Mouse (Mus musculus) MEL (cell line): ENCODE results near the gene Tmem59l. TPM values are rescaled to one million over a fixed set of nuclear protein-coding genes. Genes with fewer than 3 reads are reported as not detected.

ENCODE experiments used
- DNase-seq: peaks from one replicate; pipeline ENCODE4 v3.0.0; 2011; ENCODE audit warnings: low read depth, low spot score
- H3K27ac ChIP-seq: 2 replicates; pipeline ENCODE4 v1.5.1; 2012; ENCODE audit warnings: low read depth, mild to moderate bottlenecking, control low read depth, low read length, moderate library complexity; ENCODE audit not compliant: control insufficient read depth
- H3K27me3 ChIP-seq, 2 experiments: fragments of 150-350 bp in 1 of 2; sonication (generic) in 1 of 2; 2 replicates each; pipeline ENCODE4 v1.6.1; 2012; ENCODE audit warnings: low read length in 2 of 2, mild to moderate bottlenecking in 2 of 2, improper control_type of control experiment in 1 of 2, moderate library complexity in 1 of 2; ENCODE audit not compliant: insufficient read depth in 2 of 2, control insufficient read depth in 1 of 2
- H3K36me3 ChIP-seq, 2 experiments: 2 replicates each; pipeline ENCODE4 v1.6.1; 2012 to 2014; ENCODE audit warnings: low read length in 2 of 2, improper control_type of control experiment in 1 of 2, inconsistent platforms in 1 of 2, mild to moderate bottlenecking in 1 of 2; ENCODE audit not compliant: insufficient read depth in 2 of 2, control insufficient read depth in 1 of 2
- H3K4me1 ChIP-seq, 2 experiments: fragments of 150-350 bp in 1 of 2; sonication (generic) in 1 of 2; 2 replicates each; pipeline ENCODE4 v1.6.1; 2012; ENCODE audit warnings: low read length in 2 of 2, improper control_type of control experiment in 1 of 2, mild to moderate bottlenecking in 1 of 2; ENCODE audit not compliant: insufficient read depth in 2 of 2, control insufficient read depth in 1 of 2
- H3K4me3 ChIP-seq, 2 experiments: fragments of 150-350 bp in 1 of 2; sonication (generic) in 1 of 2; 2 replicates each; pipeline ENCODE4 v1.5.1; 2012; ENCODE audit warnings: low read depth in 2 of 2, low read length in 2 of 2, mild to moderate bottlenecking in 2 of 2, moderate library complexity in 2 of 2, control low read depth in 1 of 2, improper control_type of control experiment in 1 of 2; ENCODE audit not compliant: control insufficient read depth in 1 of 2, insufficient read depth in 1 of 2
- H3K79me2 ChIP-seq: 2 replicates; pipeline ENCODE4 v1.6.1; 2012; ENCODE audit warnings: mild to moderate bottlenecking, low read length, moderate library complexity; ENCODE audit not compliant: control insufficient read depth, poor library complexity, insufficient read depth
- H3K9ac ChIP-seq: 2 replicates; pipeline ENCODE4 v1.6.1; 2012; ENCODE audit warnings: low read depth, mild to moderate bottlenecking, control low read depth, low read length, moderate library complexity; ENCODE audit not compliant: control insufficient read depth, poor library complexity, severe bottlenecking
- H3K9me3 ChIP-seq: fragments of 150-350 bp; sonication (generic); replicated peaks from 2 replicates; pipeline ENCODE4 v1.6.1; 2012; ENCODE audit warnings: mild to moderate bottlenecking, low read length, improper control_type of control experiment, moderate library complexity; ENCODE audit not compliant: insufficient read depth
- E2F4 ChIP-seq: IDR thresholded peaks from 2 replicates; pipeline ENCODE4 v1.6.1; 2011; ENCODE audit warnings: low read depth, low read length, improper control_type of control experiment, borderline replicate concordance
- GABPA ChIP-seq: IDR thresholded peaks from 2 replicates; pipeline ENCODE4 v1.6.1; 2012; ENCODE audit warnings: low read depth, mild to moderate bottlenecking, inconsistent platforms, low read length, improper control_type of control experiment, moderate library complexity
- GATA1 ChIP-seq: IDR thresholded peaks from 2 replicates; pipeline ENCODE4 v1.6.1; 2011; ENCODE audit warnings: low read depth, low read length, improper control_type of control experiment
- HCFC1 ChIP-seq: IDR thresholded peaks from 2 replicates; pipeline ENCODE4 v1.6.1; 2012; ENCODE audit warnings: low read depth, mild to moderate bottlenecking, inconsistent platforms, low read length, improper control_type of control experiment, moderate library complexity
- JUND ChIP-seq: IDR thresholded peaks from 2 replicates; pipeline ENCODE4 v1.6.1; 2011; ENCODE audit warnings: low read depth, mild to moderate bottlenecking, improper control_type of control experiment, low read length
- KAT2A ChIP-seq: conservative IDR thresholded peaks from 2 replicates; pipeline ENCODE4 v1.6.1; 2012; ENCODE audit warnings: low read depth, low read length, improper control_type of control experiment, inconsistent platforms
- MAFK ChIP-seq: IDR thresholded peaks from 2 replicates; pipeline ENCODE4 v1.6.1; 2011; ENCODE audit warnings: low read depth, mild to moderate bottlenecking, low read length, improper control_type of control experiment, borderline replicate concordance
- MAZ ChIP-seq: IDR thresholded peaks from 2 replicates; pipeline ENCODE4 v1.6.1; 2012; ENCODE audit warnings: low read depth, mild to moderate bottlenecking, inconsistent platforms, low read length, improper control_type of control experiment
- MXI1 ChIP-seq: IDR thresholded peaks from 2 replicates; pipeline ENCODE4 v1.6.1; 2011; ENCODE audit warnings: mild to moderate bottlenecking, low read depth, low read length, improper control_type of control experiment
- MYB ChIP-seq: IDR thresholded peaks from 2 replicates; pipeline ENCODE4 v1.6.1; 2011; ENCODE audit warnings: mild to moderate bottlenecking, low read depth, low read length, improper control_type of control experiment
- MYC ChIP-seq: IDR thresholded peaks from 2 replicates; pipeline ENCODE4 v1.6.1; 2011; ENCODE audit warnings: low read depth, mild to moderate bottlenecking, low read length, improper control_type of control experiment, moderate library complexity
- NELFE ChIP-seq: IDR thresholded peaks from 2 replicates; pipeline ENCODE4 v1.6.1; 2011; ENCODE audit warnings: low read depth, low read length, improper control_type of control experiment
- NRF1 ChIP-seq: IDR thresholded peaks from 2 replicates; pipeline ENCODE4 v1.6.1; 2014; ENCODE audit warnings: low read depth, mild to moderate bottlenecking, inconsistent platforms, low read length, improper control_type of control experiment, moderate library complexity; ENCODE audit not compliant: poor library complexity, insufficient read depth, severe bottlenecking
- POLR2AphosphoS5 ChIP-seq: IDR thresholded peaks from 2 replicates; pipeline ENCODE4 v1.6.1; 2012; ENCODE audit warnings: low read depth, borderline replicate concordance, mild to moderate bottlenecking, inconsistent platforms, low read length, moderate library complexity, mixed read lengths
- RAD21 ChIP-seq: IDR thresholded peaks from 2 replicates; pipeline ENCODE4 v1.6.1; 2011; ENCODE audit warnings: mild to moderate bottlenecking, low read depth, low read length, improper control_type of control experiment
- RCOR1 ChIP-seq: IDR thresholded peaks from 2 replicates; pipeline ENCODE4 v1.6.1; 2012; ENCODE audit warnings: low read depth, mild to moderate bottlenecking, inconsistent platforms, low read length, improper control_type of control experiment
- SIN3A ChIP-seq: IDR thresholded peaks from 2 replicates; pipeline ENCODE4 v1.6.1; 2012; ENCODE audit warnings: low read length, improper control_type of control experiment, inconsistent platforms
- UBTF ChIP-seq: IDR thresholded peaks from 2 replicates; pipeline ENCODE4 v1.6.1; 2012; ENCODE audit warnings: low read depth, mild to moderate bottlenecking, inconsistent platforms, low read length, improper control_type of control experiment, moderate library complexity, borderline replicate concordance; ENCODE audit not compliant: insufficient read depth
- ZC3H11A ChIP-seq: IDR thresholded peaks from 2 replicates; pipeline ENCODE4 v1.6.1; 2012; ENCODE audit warnings: low read depth, mild to moderate bottlenecking, inconsistent platforms, low read length, improper control_type of control experiment
- ZMIZ1 ChIP-seq: IDR thresholded peaks from 2 replicates; pipeline ENCODE4 v1.6.1; 2012; ENCODE audit warnings: low read depth, mild to moderate bottlenecking, inconsistent platforms, low read length, improper control_type of control experiment, moderate library complexity
- ZNF384 ChIP-seq: IDR thresholded peaks from 2 replicates; pipeline ENCODE4 v1.6.1; 2012; ENCODE audit warnings: low read depth, mild to moderate bottlenecking, inconsistent platforms, low read length, improper control_type of control experiment
- polyA plus RNA-seq, 2 experiments: library from polyadenylated mRNA; stranded (reverse) in 1 of 2; unstranded in 1 of 2; fragments of >175 nt in 1 of 2; fragments of >200 nt in 1 of 2; gene quantifications; 2 replicates each; pipeline versions ENCODE4 v1.2.1 to v1.2.4; 2012; ENCODE audit warnings: low replicate concordance in 2 of 2, low read depth in 1 of 2; ENCODE audit not compliant: insufficient read length in 2 of 2, insufficient read depth in 1 of 2, missing spikeins in 1 of 2
- total RNA-seq: library from RNA; depleted of rRNA; stranded (reverse); fragments of 300-350 nt; gene quantifications from 2 replicates; pipeline ENCODE4 v1.2.3, GENCODE M21; 2012; rRNA removed

The Tmem59l gene
- not detected in 2 replicates for total RNA-seq
- polyA plus RNA-seq = not detected

DNA sequence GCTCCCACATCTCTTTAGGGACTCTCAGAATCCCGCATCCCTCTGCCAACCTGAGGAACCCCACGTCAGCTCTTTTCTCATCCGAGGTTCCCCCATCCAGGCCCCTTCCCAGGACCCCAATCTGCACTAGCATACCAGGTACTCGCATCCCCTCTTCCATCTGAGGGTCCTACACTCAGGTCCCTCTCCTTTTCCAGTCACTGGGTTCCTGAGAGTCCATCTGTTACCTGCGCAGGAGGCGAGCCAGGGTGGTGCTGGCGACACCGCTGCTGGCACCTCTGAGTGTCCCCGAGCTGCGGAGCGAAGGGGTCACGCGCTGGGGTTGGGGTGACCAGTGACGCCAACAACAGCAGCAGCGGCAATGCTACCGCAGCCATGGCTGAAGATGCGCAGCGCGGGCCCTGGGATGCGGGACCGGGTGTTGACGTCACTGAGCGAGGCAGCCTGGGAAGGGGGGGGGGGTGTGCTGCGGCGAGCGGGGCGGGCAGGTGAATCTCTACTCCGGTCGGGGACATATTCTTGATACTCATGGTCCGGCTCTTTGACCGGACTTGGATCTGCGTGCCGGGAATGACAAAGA lies at the start of gene Tmem59l:
Gene Tmem59l (minus strand): TSS at position 418 of the 580 bp plus-strand sequence.
- H3K9me3 ChIP-seq = no peaks in the 10 kb centered on the region
- no peak for DNase-seq
- no peaks in the 10 kb centered on the region for H3K79me2 ChIP-seq
- H3K4me3 ChIP-seq = no peak within 1 kb of the TSS
- no peak within 1 kb of the TSS for H3K27ac ChIP-seq
- no peak within 1 kb of the TSS for H3K9ac ChIP-seq
- peaks cover 0 to 3% of the 10 kb centered on the region in 2 experiments; a peak in 2 of 4 replicates for H3K27me3 ChIP-seq
- no peaks in the 10 kb centered on the region for H3K4me1 ChIP-seq
- TF ChIP-seq UBTF (no peak), RAD21 (no peak), RCOR1 (no peak), MAZ (no peak), KAT2A (no peak), JUND (no peak), SIN3A (no peak), NRF1 (no peak), GATA1 (no peak), E2F4 (no peak), MYC (no peak), GABPA (no peak), POLR2AphosphoS5 (no peak), MYB (no peak), ZC3H11A (no peak), ZNF384 (no peak), NELFE (no peak), ZMIZ1 (no peak), MAFK (no peak)
- TF ChIP-seq, all 39 proteins: peak for 0
- H3K36me3 ChIP-seq = no peaks in the 10 kb centered on the region

DNA sequence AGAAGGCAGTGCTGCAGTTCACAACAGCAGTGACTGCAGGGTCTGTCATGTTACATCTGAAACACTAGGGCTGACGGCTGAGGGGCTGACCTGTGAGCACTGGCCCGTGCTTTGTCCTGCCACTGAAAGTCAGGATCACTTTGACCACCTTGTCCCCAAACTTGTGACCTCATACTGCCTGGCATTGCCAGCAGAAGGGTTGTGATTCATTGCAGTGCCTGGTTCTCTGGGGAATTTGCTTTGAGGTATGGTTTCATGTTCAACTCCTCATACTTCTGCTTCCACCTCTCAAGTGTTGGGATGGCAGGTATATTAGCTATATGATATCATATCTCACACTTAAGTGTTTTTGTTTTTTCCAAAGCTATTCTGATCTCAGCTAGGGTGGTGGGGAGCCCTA lies 48.5 kb upstream of the Tmem59l start:
- no peak for TF ChIP-seq MXI1
- TF ChIP-seq HCFC1 = no peak
- H3K36me3 ChIP-seq = no peaks in the 10 kb centered on the region
- H3K4me3 ChIP-seq = no peak overlapping the region

More for the DNA sequence above, 48.5 kb upstream of the Tmem59l start:
- Histone ChIP-seq H3K9me3 (no peaks in the 10 kb centered on the region), H3K9ac (no peak overlapping the region), H3K79me2 (peaks cover 15% of the 10 kb centered on the region), H3K27me3 (no peaks in the 10 kb centered on the region), H3K27ac (no peak overlapping the region), H3K4me1 (peaks cover 0 to 4% of the 10 kb centered on the region in 2 experiments; a peak in 1 of 4 replicates)
- DNase-seq = no peak
